In genomic region chr1:127205501-127206019, GRCm38 (mm10) we compare ENCODE assay signal across 8 mouse cellular contexts. TPM values are rescaled to one million over a fixed set of nuclear protein-coding genes. Genes with fewer than 3 reads are reported as not detected.
A peak's percentile ranks its signal among the peaks of the same experiment; 100 is the strongest.
DNase-seq lines count a peak whose midpoint lies in the region; ATAC-seq and TF ChIP-seq lines count a peak whose summit lies in the region.

No protein-coding gene starts in this region.

- TF ChIP-seq CTCF in Patski (IDR thresholded peaks at IDR 0.05) = no peak
- TF ChIP-seq CTCF in left cerebral cortex, adult 2 months (IDR thresholded peaks at IDR 0.05) = no peak

- H3K9me3 ChIP-seq in forebrain, embryonic 11.5 days (ENCODE audit: control insufficient read depth, low read length) = no peaks in the 10 kb centered on the region
- no peaks in the 10 kb centered on the region for H3K9me3 ChIP-seq in midbrain, embryonic 14.5 days (ENCODE audit: control insufficient read depth, low read length)

- ATAC-seq in Patski = peak; percentile 22
- peak; percentile 10 for ATAC-seq in forebrain, embryonic 11.5 days (replicated peaks; ENCODE audit: low FRiP score)
- peak; percentile 9 for ATAC-seq in midbrain, embryonic 14.5 days (ENCODE audit: low FRiP score, low TSS enrichment)
- ATAC-seq in monocyte, adult 5-6 weeks (replicated peaks; ENCODE audit: insufficient number of reproducible peaks, low FRiP score, low TSS enrichment, poor library complexity, severe bottlenecking) = no peak

- peak overlapping the region; percentile 74 for H3K9ac ChIP-seq in forebrain, embryonic 11.5 days (ENCODE audit: low read length)
- H3K9ac ChIP-seq in midbrain, embryonic 14.5 days (replicated peaks; ENCODE audit: low read length) = peak overlapping the region; percentile 91

- in situ Hi-C loops in Patski (cut with MboI; ENCODE audit: low pct_unique_long_range_greater_than_20kb) = loop anchor here (5.0 to 25.0 kb wide), 3 partner anchors 87 to 557 kb away; partner anchors contain the start of gene Ccnt2

- WGBS in forebrain, embryonic 11.5 days = under 1% methylated on average over 24 of the region's 24 CpGs
- WGBS in midbrain, embryonic 14.5 days = 2% methylated on average over 24 of the region's 24 CpGs

- H3K27me3 ChIP-seq in Patski = peaks cover 4% of the 10 kb centered on the region
- no peaks in the 10 kb centered on the region for H3K27me3 ChIP-seq in forebrain, embryonic 11.5 days (ENCODE audit: control insufficient read depth, insufficient read depth, low read length)
- no peaks in the 10 kb centered on the region for H3K27me3 ChIP-seq in midbrain, embryonic 14.5 days (ENCODE audit: control insufficient read depth, insufficient read depth, low read length)

- H3K27ac ChIP-seq in forebrain, embryonic 11.5 days (ENCODE audit: low read depth, low read length) = peak overlapping the region; percentile 93
- H3K27ac ChIP-seq in left cerebral cortex, adult 2 months = peak overlapping the region; percentile 97
- H3K27ac ChIP-seq in midbrain, embryonic 14.5 days (replicated peaks; ENCODE audit: low read depth, low read length) = peak overlapping the region; percentile 95

- intact Hi-C loops in left cerebral cortex, adult 2 months (cut with DNase I) = loop anchor here (2.0 to 5.0 kb wide), 3 partner anchors 37 to 189 kb away; no protein-coding TSS in a partner anchor

- no peaks in the 10 kb centered on the region for H3K4me1 ChIP-seq in forebrain, embryonic 11.5 days (replicated peaks; ENCODE audit: control insufficient read depth, insufficient read depth, low read length)
- peaks cover 20% of the 10 kb centered on the region for H3K4me1 ChIP-seq in midbrain, embryonic 14.5 days (ENCODE audit: control insufficient read depth, insufficient read depth, low read length)

- DNase-seq in kidney, postnatal 10 days = peak; percentile 34
- no peak for DNase-seq in kidney, postnatal 14 days
- no peak for DNase-seq in Patski (ENCODE audit: low read depth, low spot score)
- no peak for DNase-seq in forebrain, embryonic 11.5 days (ENCODE audit: low spot score)
- peak; percentile 20 to 52 for DNase-seq in left cerebral cortex, adult 2 months (ENCODE audit: extremely low spot score in 1 of 2, low spot score in 2 of 2)
- peak; percentile 66 for DNase-seq in midbrain, embryonic 14.5 days
- DNase-seq in testis, postnatal 10 days (ENCODE audit: low spot score) = peak; percentile 48

- no peaks in the 10 kb centered on the region for H3K36me3 ChIP-seq in forebrain, embryonic 11.5 days (ENCODE audit: control insufficient read depth, insufficient read depth, low read length)
- H3K36me3 ChIP-seq in midbrain, embryonic 14.5 days (ENCODE audit: control insufficient read depth, insufficient read depth, low read length) = no peaks in the 10 kb centered on the region

- CTCF ChIA-PET in Patski (lab: Charles Lee) = interaction anchor here (1.0 to 2.5 kb wide), 8 partner anchors 8 to 280 kb away, joined by 3 to 8 read pairs (median 4); no protein-coding TSS in a partner anchor

- H3K4me3 ChIP-seq in forebrain, embryonic 11.5 days (ENCODE audit: low read depth, low read length) = peak overlapping the region; percentile 74
- H3K4me3 ChIP-seq in left cerebral cortex, adult 2 months = peak overlapping the region; percentile 98
- H3K4me3 ChIP-seq in midbrain, embryonic 14.5 days (replicated peaks; ENCODE audit: low read depth, low read length) = peak overlapping the region; percentile 90

- H3K4me2 ChIP-seq in forebrain, embryonic 11.5 days (ENCODE audit: low read depth, low read length, severe bottlenecking) = peak overlapping the region; percentile 95
- peak overlapping the region; percentile 87 for H3K4me2 ChIP-seq in midbrain, embryonic 14.5 days (ENCODE audit: low read length)

- POLR2A ChIA-PET in Patski (lab: Charles Lee) = interaction anchor here (0.7 to 1.9 kb wide), 2 partner anchors 70 to 204 kb away, joined by 6 to 10 read pairs; no protein-coding TSS in a partner anchor

RNA-seq across cellular contexts. Expression of gene Mgat5, which starts 0.7 kb away (rescaled TPM):
- polyA plus RNA-seq in Patski (2021) = 6.6 TPM
- polyA plus RNA-seq in forebrain, embryonic 11.5 days (2014; fragmentation: Nextera tagmentation; extraction: Ambion mirVana) = 6.6 and 7.3 TPM in 2 replicates
- 10 to 100 TPM; 78.7 to 79.6 TPM for total RNA-seq in left cerebral cortex, adult 2 months (2021)
- polyA plus RNA-seq in midbrain, embryonic 14.5 days (2014; fragmentation: Nextera tagmentation; extraction: Ambion mirVana) = 18.3 and 21.4 TPM in 2 replicates
- 19.4 to 35.1 TPM (median 21.1 TPM) in 3 replicates for total RNA-seq in monocyte, adult 5-6 weeks (2017)

Comparison
In these comparisons a context has a peak if more than half of its experiments do, and no peak if none do; other contexts are left out.
1. DNase-seq: peak in kidney, postnatal 10 days (single experiment), left cerebral cortex, adult 2 months (2 of 2), midbrain, embryonic 14.5 days (single experiment) and testis, postnatal 10 days (single experiment); none in kidney, postnatal 14 days (single experiment), Patski (single experiment) and forebrain, embryonic 11.5 days (single experiment).
2. Peak in every context shown above with its lines, with median percentiles within 50 percentile points of each other: H3K27ac ChIP-seq and H3K4me3 ChIP-seq.